Mouse (Mus musculus) adrenal gland, adult 10 weeks (tissue): ENCODE measurements around the gene Grm4. TPM values are rescaled to one million over a fixed set of nuclear protein-coding genes. Genes with fewer than 3 reads are reported as not detected.

Source experiments
- polyA plus RNA-seq: library from polyadenylated mRNA; stranded (reverse); fragments of 350-450 nt; fragmentation: Illumina TruSeq; extraction: RNeasy Lipid Tissue Mini Kit (QIAGEN cat#74804); gene quantifications from one replicate; pipeline ENCODE4 v1.2.3, GENCODE M21; 2014; ENCODE audit warnings: low read depth, low replicate concordance

The Grm4 gene
- polyA plus RNA-seq: not detected

DNA sequence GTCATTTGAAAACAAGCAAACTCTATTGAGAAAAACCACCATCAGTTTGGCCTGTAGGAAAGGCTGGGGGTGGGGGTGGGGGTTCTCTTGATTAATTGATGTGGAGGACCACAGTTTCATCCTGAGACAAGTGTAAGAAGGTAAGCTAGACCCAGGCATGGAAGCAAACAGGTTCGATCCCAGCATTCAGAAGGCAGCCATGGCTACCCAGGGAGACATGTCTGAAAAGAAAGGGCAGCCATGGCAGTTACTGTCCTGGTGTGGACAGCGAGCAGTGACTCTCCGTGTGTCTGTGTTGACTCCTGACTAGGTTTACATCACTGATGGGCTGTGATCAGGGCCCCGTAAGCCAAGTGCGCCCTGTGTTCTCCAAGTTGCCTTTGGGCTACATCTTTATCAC lies at the start of gene Grm4:
TSS of gene Grm4 (minus strand) at position 101 of the 400 bp plus-strand sequence.

GRCm38 (mm10) chr17:27565163-27565941 lies 44.1 kb upstream of the Grm4 start, which contains the start of gene AI413582:
Gene AI413582, minus strand, starts transcription at chr17:27565756.

DNA sequence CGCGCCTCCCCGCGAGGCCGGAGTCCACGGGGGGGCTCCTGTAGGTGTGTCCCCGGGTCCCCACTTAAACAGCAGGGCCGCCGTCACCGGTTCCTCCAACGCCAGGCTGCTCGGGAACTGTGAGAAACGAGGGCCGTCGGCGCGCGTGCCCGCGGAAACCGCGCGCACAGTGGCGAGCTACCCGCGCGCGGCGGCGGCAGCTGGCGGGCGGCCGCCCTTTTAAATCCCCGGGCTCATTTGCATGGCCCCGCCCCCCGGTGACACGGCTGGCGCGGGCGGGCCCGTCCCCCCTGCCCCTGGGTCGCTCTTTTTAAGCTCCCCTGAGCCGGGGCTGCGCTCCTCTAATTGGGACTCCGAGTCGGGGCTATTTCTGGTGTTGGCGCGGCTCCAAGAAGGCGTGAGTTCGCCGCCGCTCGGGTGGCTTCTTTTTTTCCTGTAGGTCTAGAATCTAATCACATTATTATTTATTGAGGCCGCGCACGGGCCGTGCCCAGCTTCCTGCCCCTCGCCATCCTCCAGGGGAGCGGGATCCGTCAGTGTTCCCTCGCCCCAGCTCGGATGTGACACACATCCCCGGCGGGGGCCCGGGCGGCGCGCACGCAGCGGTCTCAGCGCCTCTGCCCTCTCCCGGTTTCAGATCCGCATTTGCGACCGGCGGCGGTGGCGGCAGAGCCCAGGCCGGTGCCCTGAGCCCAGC lies 35.3 kb upstream of the Grm4 start, which contains the start of gene Hmga1:
TSS of gene Hmga1 (plus strand) at position 183 of the 697 bp plus-strand sequence.

Other genes with a start within 250 kb of the Grm4 start
- gene Hmga1, start 35.1 kb upstream of the Grm4 start, polyA plus RNA-seq: 7.2 TPM
- not detected for gene AI413582, start 44.4 kb upstream of the Grm4 start, polyA plus RNA-seq
- gene Nudt3, start 102.1 kb upstream of the Grm4 start, polyA plus RNA-seq: 32.4 TPM
- not detected for gene RPS10-NUDT3, start 113.8 kb upstream of the Grm4 start, polyA plus RNA-seq
- 44.0 TPM for gene Rps10, start 115.3 kb upstream of the Grm4 start, polyA plus RNA-seq
- 1.1 TPM for gene Pacsin1, start 134.1 kb upstream of the Grm4 start, polyA plus RNA-seq
- gene Spdef, start 207.6 kb upstream of the Grm4 start, polyA plus RNA-seq: not detected